Mouse (Mus musculus) gastrocnemius, postnatal 10 days (tissue): ENCODE data around the gene Prkab2. TPM values are rescaled to one million over a fixed set of nuclear protein-coding genes. Genes with fewer than 3 reads are reported as not detected.

ENCODE experiments used
- DNase-seq: peaks from one replicate; pipeline ENCODE4 v3.0.0; 2021; ENCODE audit warnings: mixed read lengths
- long read RNA-seq, 2 experiments: library from polyadenylated mRNA; stranded (forward); transcript quantifications; one replicate each; pipeline ENCODE4 v2.0.0; 2021
- total RNA-seq, 2 experiments: library from RNA; stranded (reverse); gene quantifications; 2 replicates each; pipeline ENCODE4 v1.2.3; 2021

Gene Prkab2
- total RNA-seq = 10 to 100 TPM; 58.2 to 66.6 TPM
- long read RNA-seq, experiment 1, full-length matches to known transcripts = 22 of 120 reads
- long read RNA-seq, experiment 1, partial matches to known transcripts = 59 of 120 reads
- long read RNA-seq, experiment 1, other reads (novel, unspliced or antisense) = 39 of 120 reads
- long read RNA-seq, experiment 2, full-length matches to known transcripts = 11 of 114 reads
- long read RNA-seq, experiment 2, partial matches to known transcripts = 70 of 114 reads
- long read RNA-seq, experiment 2, other reads (novel, unspliced or antisense) = 33 of 114 reads

DNA sequence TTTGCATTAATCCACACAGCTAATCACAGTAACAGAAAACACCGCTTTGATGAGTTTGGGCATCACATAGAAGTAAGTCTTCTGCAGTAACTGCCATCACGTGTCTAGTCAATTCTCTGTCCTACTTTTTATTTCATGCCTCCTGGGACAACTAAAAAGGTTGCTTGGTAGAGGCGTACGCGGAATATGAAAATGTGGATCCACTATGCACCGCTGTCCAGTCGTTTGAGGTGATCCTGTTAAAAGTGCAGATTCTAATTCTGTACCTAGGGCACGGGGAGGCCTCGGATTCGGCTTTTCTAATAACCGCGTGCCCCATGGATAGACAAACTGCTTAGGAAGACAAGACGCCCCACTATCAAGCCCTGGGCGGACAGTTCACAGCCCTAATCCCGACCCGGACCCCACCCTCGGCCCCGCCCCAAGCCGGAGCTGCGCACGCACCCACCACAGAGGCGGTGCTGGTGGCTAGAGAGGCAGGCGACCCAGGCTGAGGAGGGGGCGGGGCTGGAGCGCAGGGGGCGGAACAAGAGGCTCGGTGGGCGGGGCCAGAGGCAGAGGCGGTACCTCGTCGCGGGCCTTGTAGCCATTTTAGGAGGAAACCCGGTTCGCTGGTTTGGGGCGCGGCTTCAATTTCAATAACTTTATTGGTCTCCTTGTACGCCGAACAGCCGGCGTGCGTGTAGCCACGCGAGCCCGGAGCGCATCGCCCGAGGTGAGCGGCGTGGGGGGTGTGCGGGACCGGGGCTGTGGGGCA, at the start of gene Prkab2:
Gene Prkab2 (plus strand): TSS at position 539 of the 757 bp plus-strand sequence.
- DNase-seq = peak; percentile 100

DNA sequence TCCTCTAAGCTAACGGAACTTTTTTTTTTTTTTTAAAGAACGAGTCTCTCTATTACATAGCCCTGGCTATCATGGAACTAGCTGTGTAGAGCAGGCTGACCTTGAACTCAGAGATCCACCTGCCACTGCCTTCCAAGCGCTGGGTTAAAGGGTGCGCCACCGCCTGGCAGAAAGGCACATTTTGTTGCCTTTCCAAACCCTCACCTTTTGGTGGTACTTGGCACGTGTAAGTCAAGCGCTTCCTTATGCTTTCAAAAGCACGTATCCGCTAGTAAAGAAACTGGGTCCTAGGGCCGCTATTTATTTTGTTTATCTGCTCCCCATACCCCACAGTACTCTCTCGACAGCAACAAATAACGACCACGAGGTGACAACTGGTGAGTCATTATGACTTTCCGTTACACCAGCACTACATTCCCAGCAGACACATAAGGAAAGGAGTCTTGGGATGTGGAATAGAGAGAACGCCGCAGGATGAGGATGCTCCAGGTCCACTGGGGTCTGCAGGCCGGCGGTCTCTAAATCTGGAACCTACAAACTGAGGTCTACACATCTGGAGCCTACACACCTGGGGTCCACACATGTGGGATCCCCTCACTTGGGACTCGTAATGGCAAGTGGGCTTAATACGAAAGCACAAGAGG, 48.7 kb upstream of the Prkab2 start:
- peak; percentile 13 for DNase-seq

DNA sequence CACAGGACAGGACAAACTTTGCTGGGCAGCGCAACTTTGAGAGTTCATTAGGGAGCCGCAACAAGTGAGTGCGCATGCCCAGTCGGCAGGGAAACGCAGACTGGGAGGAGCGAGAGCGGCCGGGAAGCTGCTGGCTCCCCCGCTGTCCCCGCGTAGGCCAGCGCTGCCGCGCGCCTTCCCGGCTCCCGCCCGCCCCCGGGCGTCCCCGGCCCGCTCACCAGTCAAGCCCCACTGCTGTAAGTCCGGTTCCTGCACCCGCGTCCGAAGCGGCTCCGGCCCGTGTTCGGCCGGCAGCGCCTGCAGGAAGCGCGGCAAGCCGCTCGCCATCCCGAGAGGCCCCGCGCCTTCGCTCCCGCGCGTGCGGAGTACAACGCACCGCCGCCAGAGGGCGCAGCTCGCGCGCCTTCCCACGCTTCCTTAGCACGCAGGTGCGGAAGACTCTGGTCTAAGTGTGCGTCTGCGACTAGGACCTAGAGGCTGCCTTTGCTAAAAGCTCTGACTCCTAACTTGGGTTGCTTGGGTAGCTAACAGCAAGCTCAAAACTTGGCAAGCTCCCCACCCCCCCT, 48.1 kb upstream of the Prkab2 start, which contains the start of gene Chd1l:
Gene Chd1l (minus strand): TSS at position 359 of the 566 bp plus-strand sequence.
- peak; percentile 94 for DNase-seq

DNA sequence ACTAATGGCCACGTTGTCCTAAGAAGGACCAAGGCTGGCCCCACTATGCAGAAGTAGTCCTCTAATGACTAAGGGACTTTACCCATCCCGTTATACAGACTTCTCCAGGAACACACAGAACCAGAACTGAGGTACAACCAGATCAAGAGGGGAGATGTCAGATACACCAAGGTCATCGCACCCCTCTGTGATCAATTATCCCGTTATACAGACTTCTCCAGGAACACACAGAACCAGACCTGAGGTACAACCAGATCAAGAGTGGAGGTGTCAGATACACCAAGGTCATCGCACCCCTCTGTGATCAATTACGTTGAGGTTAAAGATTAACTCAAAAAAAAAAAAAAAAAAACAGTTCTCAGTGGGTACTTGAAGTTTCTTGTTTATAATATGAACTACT, 47.0 kb upstream of the Prkab2 start:
- DNase-seq = no peak

DNA sequence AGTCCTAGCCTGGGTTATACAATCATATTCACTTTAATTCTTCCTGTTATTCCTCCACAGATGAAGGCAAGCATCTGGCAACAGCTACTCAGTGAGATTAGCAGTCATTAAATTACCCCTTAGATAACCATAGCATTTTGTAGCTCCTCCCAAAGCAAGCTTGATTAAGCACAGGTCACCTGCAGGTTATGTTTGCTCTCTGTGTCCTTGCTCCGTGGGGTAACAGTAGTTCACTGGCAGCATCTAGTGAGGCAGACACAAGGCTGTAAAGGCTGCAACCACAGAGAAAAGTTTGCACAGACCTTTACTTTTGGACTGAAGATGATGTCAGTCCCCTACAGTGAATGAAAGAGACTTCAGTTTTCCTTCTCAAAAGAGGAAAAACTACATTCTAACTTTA, 42.8 kb upstream of the Prkab2 start:
- DNase-seq = no peak

DNA sequence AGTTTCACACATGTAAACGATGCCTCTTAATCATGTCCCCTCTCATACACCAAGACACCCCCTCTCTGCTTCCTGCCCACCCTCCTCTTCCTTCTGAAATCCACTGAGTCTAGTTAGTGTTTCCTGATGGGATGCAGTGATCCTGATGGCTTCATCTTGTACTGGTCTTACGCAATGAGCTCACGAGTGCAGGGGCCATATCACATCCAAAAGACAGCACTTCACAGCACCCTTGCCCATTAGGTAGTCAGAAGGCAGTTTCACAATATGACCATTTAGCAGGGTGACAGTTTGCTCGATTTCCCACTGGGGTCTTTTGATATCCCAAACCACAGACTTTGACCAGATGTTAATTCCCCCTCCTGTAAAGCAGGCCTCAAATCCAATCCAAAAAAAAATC, 42.1 kb upstream of the Prkab2 start:
- DNase-seq = no peak

DNA sequence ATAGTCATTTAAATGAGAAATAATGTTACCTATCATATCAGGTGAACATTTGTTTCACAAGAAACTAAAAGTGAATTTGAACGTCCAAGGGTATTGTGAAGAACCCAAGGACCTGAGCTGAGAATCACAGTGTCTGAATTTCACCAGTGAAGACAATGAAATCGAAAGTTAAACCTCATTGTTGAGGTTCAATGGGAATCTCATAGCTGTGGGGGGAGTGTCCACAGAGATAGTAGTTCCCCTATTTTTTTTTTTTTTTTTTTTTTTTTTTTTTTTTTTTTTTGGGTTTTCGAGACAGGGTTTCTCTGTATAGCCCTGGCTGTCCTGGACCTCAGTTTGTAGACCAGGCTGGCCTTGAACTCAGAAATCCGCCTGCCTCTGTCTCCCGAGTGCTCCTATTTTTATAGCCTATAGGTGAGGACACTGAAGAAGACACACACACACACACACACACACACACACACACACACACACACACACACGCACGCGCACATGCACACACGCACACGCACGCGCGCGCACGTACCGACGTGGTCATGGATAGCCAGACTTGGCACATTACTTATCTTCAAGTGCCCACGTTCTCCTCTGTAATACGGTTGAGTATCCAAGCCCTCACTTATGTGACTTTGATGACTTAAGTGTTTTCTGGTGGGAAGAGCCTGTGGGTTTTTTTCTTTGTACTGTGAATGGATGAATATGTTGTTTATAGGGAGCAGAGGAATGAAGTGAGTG, 40.7 kb upstream of the Prkab2 start:
- DNase-seq = no peak

DNA sequence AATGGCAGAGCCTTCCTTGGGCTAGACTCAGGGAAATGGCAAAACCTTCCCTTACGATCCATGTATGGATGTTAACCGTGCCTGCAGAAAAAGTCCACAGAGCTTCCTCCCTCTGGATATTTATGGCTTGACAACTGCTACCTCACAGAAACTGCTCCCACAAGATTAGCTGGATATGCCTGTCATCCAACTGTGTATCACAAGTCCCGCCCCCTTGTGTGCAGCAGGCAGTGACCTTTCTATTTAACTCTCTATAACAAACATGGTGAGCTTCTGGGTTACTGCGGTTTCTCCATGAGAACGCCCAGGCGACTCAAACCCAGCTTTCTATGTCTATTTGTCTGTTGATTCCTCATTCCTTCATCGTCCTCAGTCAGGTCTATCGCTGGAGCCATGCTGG, 40.1 kb upstream of the Prkab2 start:
- DNase-seq = no peak

DNA sequence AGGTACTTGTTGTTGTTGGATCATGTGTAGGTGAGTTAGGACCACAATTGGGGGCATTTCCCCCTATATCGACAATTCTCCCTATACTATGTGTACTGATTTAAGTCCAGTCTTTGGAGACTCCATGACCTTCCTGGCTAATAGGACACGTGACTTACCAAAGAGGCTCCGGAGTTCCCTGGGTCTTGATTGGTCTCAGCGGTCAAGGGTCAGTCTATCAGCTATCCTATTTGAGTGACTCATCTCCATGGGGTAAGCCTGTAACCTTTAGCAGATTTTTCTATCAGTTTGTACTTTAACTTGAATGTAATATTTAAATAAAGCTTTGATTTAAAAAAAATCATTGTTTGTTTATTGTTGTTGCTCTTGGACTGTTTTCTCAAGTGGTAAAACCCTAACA, 37.3 kb upstream of the Prkab2 start:
- no peak for DNase-seq

DNA sequence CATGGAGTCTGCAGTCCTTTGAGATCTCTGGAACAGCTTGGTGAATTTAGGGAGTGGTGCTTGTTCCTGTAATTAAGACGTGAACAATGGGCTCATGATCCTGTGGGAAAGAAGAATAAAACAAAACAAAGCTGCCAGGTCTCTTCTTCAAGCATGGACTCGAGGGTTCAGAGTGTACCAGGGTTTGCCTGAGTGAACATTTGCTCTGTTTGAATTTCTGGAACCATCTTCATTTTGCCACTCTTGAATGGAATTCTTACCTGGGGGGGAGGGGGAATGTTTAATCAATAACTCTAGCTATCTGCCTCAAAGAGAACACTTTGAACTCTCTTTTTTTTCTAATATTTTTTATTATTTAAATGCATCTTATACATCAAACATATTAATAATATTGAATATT, 33.4 kb upstream of the Prkab2 start:
- no peak for DNase-seq

DNA sequence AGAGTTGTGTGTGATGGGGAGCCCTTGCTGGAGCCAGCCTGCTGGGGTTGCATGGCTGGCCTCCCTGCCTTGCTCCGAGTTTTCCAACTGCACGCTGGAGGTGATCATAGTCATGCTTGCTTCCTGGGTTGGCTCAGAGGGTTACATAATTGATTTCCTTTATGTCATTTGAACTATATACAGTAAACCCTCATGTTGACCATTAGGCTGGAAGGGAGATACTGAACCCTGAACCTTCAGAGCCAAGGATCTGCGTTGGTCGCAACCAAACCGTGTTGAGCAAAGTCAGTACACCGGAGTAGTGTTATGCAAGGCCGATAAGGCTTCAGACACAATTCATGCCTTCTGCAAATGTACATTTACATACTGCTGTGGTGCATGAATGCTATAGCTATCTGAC, 30.1 kb upstream of the Prkab2 start:
- no peak for DNase-seq

DNA sequence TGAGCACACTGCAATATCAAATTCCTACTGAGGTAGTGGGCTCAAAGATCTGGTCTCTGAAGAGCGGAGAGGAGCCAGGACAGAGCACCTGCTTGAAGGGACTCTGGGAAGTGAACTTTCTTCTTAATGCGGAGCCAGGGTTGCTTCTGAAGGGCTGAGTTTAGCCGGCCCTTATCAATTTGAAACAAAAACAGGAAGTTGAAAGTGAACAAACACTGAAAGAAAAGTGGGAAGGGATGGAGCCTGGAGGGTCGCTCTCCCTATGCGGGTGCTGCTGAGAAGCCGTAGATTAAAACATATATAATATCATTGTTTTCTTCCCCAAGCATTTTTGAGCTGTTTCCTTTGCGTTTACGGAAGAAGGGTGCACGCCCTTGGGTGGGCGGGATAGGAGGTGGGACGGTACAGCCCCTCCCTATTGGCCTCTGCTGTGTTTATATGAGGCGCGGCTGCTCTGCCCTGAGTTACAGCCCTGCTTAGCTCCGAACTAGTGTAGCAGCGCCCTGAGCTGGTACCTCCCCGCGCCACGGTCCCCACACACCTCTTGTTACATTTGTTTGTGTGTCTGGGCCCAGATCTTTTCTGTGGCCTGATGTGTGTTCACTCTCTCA, 29.5 kb upstream of the Prkab2 start, which contains the start of gene Fmo5:
Gene Fmo5 (plus strand): TSS at position 414 of the 611 bp plus-strand sequence.
- DNase-seq = peak; percentile 52

DNA sequence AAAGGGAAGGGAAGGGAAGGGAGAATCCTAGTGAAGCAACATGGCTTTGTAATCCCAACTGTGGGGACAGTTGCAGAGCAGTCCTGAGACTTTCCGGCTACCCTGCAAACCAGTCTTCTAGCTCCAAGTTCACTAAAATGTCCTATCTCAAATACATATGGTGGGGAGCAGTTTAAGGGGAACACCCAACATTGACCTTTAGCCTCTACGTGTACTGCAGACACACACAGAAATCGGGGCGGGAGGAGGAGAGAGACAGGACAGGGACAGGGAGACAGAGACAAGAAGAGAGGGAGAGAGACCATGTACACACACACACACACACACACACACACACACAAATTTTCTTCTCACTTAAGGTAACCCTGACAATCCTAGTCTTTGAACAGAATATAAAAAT, 28.1 kb upstream of the Prkab2 start:
- DNase-seq = no peak

DNA sequence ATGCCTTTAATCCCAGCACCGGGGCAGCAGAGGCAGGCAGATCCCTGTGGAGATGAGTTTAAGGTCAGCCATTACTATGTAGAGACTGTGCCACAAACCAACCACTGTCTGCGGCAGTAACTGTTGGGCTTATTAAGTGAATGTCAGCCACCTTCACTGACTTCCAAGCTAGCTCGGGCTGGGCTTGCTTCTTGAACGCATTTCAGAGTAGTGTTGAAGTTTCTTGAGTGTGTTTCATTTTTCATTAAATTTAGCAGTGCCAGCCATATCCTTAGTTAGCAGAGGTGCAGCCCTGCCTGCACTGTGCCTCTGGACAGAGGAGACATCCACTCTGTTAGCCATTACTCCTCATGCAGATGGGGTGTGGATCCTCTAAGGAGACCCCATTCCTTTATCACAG, 27.2 kb upstream of the Prkab2 start:
- no peak for DNase-seq

DNA sequence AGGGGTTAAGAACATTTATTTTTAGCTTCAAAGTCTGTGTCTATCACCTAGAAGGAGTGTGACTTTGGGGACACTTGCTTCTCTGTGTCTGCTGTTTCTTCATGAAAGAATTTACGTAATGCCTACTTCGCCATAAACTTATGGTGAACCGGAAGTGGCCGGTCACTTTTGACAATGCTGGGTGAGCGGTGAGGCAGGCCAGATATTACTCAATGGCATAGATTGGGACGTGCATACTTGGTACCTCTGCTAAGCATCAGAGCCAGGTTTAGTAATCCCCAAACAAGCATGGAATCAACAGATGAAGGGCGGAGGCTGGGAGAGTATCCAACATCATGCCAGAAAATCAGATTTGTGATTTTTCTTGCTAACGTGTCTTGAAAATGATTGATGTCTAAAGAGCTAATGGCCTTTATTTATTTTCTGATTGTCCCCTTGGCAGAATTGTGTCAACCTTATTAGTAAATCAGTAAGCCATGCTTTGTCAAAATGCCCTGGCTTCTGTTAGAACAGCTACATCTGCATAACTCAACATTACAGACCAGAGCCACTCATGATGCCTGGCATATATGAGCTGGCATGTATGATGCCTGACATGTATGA, 26.6 kb upstream of the Prkab2 start:
- no peak for DNase-seq

DNA sequence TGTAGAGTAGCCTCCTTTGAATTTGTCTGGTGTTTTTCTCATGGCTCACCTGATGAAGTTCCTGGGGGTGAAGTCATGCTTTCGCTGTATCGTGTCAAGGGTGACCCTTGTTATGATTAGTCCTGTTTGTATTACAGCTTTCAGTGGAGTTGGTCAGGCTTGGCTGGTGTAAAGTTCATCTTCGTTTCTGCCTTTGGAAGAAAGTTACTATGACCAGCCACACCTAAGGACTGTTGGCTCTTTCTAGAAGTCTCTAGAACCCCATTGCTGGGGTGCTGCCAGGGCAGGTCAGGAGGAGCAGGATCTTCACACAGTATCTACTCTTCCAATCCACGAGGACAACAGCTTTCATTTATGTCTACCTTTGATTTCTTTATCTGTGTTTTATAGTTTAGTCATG, 24.5 kb upstream of the Prkab2 start:
- DNase-seq = no peak

DNA sequence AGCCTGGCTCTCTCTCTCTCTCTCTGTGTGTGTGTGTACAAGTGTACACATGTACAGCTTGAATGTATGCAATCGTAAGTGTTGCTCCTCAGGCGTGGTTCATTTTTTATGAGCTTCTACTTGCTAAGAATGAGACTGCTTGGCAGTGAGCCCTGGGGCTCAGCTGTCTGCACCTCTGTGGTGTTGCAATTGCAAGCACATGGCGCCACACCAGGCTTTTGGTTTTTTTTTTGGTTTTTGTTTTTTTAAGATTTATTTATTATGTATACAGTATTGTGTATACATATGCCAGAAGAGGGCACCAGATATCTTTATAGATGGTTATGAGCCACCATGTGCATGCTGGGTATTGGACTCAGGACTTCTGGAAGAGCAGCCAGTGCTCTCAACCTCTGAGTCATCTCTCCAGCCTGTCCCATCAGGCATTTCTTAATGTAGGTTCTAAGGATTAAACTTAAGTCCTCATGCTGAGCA, 23.7 kb upstream of the Prkab2 start:
- DNase-seq = peak; percentile 64

DNA sequence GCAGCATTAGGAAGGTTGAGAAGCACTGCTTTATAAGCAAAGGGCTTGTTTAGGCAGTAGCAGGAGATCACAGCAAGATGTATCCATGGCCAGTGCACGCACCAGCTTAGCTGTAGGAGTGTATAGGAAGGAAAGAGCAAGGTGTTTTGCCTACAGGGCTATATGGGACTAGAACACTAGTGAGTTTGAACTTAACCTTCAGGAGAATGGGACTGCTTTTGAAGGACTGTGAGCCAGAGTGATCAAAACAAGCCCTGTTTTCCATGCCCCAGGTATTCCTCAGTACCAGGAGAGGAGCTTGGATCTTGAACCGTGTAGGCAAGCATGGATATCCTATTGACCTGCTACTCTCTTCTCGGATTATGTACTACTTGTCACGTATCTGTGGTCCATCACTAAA, 16.6 kb upstream of the Prkab2 start:
- DNase-seq = no peak

DNA sequence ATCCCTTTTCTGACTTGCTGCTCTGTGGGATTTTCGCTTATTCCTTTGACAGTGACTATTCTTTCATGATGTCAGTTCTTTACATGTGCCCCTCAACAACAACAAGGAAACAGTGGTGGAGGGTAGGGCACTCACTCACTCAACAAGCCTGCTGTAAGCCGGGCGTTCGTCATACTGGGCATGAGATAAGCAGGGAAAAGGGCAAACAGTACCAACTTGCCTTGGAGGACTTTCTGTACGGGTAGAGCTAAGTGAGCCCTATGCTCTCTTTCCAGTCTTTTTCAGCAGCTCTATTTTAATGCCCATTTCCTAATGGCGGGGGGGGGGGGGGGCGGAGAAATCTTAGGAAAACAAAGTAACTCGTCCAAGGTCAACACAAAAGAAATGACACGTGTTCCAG, 16.0 kb upstream of the Prkab2 start:
- DNase-seq = no peak

DNA sequence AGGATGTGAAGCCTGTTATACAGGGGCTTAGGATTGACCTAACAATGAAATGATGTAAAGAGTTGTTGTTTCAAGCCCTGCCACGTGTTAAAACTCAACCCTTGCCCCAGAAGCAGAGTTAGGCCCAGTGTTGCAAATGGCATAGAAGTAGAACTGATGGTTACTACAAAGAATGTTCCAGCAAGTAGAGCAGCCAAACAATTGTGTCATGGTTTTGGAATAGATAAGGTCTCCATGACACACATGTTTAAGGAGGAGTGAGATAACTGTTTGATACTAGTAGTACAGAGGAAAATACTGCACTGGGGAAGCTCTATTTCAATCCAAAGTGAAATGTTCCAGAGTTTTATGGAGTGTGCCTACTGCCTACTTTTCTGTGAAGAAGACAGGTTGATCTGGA, 9.5 kb upstream of the Prkab2 start:
- no peak for DNase-seq

DNA sequence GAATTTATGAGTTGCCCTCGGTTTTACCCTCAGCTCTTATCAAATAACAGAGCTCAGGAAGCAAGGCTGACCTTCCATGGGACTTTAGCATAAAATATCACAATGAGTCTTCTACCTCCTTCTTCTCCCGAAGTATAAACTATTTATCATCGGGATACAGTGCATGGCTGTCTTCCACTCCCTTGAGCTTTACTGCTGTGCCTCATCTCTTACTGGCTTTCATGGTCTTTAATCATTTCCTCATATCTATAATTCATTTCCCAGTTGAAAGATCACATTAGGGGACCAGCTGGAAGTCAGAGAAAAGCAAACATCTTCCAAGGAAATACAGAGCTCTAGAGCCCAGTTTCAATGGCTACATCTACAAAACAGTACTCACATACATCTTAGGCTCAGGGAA, 9.0 kb upstream of the Prkab2 start:
- DNase-seq = no peak
